Mouse (Mus musculus): ENCODE data around the gene Hoxa3.

Hoxa3 gene

DNA sequence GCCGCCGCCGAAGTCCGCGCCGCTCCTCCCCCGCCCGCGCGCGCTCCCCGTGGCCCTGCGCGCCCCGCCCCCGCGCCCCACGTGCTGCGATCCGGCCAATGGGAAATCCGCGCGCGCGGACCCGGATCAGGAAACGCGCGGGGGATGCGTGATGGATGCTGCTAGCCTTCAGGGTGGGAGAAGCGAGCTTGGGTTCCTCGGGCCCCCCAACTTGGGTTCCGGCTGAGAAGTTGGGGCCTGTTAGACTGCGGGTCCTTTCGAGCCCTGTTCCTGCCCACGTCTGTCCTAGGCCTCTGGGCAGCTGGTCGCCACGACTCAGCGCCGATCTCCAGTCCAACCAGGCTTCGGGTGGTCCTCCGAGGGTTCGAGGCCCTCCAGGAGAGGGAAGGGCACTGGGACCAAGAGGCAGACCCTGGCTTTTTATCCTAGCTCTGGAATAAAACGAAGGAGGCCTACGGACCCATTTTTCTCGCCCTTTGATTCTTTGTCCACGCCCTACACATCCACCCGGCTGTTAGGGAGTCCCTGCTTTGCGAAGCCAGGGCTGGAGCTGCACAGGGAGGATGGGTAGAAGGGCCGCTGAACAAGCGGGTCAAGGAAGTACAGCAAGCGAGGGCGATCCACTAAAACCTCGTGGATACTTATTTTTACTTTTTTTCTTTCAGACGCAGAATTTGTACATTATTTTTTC is 21.1 kb downstream of the Hoxa3 start:
- Histone ChIP-seq H3K4me1 (replicated peaks; ENCODE audit: low read depth, low read length) (peaks cover 22% of the 10 kb centered on the region), H3K36me3 (ENCODE audit: insufficient read depth, low read length) (no peaks in the 10 kb centered on the region), H3K27me3 (ENCODE audit: insufficient read depth, low read length) (peaks cover 93% of the 10 kb centered on the region), H3K9me3 (ENCODE audit: low read length) (no peaks in the 10 kb centered on the region), H3K4me3 (replicated peaks; ENCODE audit: low read length) (peak overlapping the region; percentile 85)
- no peak for TF ChIP-seq NANOG (IDR thresholded peaks at IDR 0.05; ENCODE audit: borderline replicate concordance, low read length)
- no peak for TF ChIP-seq POU5F1 (IDR thresholded peaks at IDR 0.05; ENCODE audit: borderline replicate concordance, low read length)
- TF ChIP-seq CTCF (conservative IDR thresholded peaks at IDR 0.05; ENCODE audit: low read length): no peak

DNA sequence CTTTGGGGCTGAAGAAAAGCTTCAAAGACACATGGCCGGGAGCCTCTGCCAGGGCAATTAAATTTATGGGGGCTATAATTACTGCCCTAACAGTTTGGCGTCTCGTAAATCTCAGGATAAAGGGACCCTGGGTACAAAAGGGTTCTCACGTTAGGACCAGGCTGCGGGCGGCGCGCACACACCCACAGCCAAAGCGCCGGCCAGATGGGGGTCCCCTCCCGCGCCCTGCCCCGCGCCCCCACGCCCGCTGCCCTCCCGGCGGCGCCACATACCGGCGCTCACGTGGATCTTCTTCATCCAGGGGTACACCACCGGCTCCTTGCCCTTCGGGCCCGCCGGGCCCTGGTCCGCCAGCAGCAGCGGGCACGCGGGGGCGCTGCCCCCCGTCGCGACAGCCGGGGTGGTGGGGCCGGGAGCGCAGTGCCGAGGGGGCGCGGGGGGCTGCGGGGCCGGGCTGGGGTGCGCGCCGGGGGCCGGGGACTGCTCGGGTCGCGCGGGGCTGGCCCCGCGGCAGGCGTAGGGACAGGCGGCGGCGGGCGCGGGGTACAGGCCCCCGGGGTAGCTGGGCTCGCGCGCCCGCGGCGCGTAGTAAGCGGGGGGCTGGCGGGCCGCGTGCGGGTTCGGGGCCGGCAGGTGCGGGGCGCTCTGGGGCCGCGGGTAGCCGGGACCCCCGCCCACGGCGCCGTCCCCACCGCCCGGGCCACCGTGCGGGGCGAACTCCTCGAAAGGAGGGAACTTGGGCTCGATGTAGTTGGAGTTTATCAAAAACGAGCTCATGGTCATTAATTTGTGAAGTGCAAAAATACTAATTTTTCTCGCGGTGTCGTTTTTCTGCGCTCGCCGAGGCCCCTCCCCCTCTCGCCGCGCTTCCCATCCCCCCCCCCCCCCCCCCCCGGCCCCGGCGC is 22.0 kb downstream of the Hoxa3 start, which contains the start of gene Hoxa4:
Gene Hoxa4, minus strand, starts transcription at position 848 of the 905 bp plus-strand sequence.
- H3K4me3 ChIP-seq (replicated peaks; ENCODE audit: low read length): peak within 1 kb of the TSS; percentile 85
- no peaks in the 10 kb centered on the region for H3K36me3 ChIP-seq (ENCODE audit: insufficient read depth, low read length)
- H3K9me3 ChIP-seq (ENCODE audit: low read length): no peaks in the 10 kb centered on the region
- H3K4me1 ChIP-seq (replicated peaks; ENCODE audit: low read depth, low read length): peaks cover 19% of the 10 kb centered on the region
- TF ChIP-seq NANOG (IDR thresholded peaks at IDR 0.05; ENCODE audit: borderline replicate concordance, low read length) (no peak), CTCF (conservative IDR thresholded peaks at IDR 0.05; ENCODE audit: low read length) (no peak), POU5F1 (IDR thresholded peaks at IDR 0.05; ENCODE audit: borderline replicate concordance, low read length) (no peak)
- peaks cover 93% of the 10 kb centered on the region for H3K27me3 ChIP-seq (ENCODE audit: insufficient read depth, low read length)

DNA sequence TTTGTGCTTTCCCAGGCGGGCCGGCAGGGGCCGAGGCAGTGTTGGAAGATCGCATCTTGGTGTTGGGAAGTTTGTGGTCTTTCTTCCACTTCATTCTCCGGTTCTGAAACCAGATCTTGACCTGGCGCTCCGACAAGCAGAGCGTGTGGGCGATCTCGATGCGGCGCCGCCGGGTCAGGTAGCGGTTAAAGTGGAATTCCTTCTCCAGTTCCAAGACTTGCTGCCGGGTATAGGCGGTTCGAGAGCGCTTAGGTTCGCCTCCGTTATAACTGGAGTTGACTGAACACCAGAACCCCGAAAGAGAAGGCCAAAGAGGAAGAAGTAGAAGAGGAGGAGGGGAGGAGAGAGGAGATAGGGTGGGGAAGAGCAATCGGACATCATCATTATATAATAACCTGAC is 22.7 kb downstream of the Hoxa3 start:
- TF ChIP-seq NANOG (IDR thresholded peaks at IDR 0.05; ENCODE audit: borderline replicate concordance, low read length) (no peak), POU5F1 (IDR thresholded peaks at IDR 0.05; ENCODE audit: borderline replicate concordance, low read length) (no peak), CTCF (conservative IDR thresholded peaks at IDR 0.05; ENCODE audit: low read length) (no peak)
- H3K4me3 ChIP-seq (replicated peaks; ENCODE audit: low read length): no peak overlapping the region; the same call in 1 of the 2 replicates
- peaks cover 19% of the 10 kb centered on the region for H3K4me1 ChIP-seq (replicated peaks; ENCODE audit: low read depth, low read length)
- H3K27me3 ChIP-seq (ENCODE audit: insufficient read depth, low read length): peaks cover 93% of the 10 kb centered on the region
- no peaks in the 10 kb centered on the region for H3K36me3 ChIP-seq (ENCODE audit: insufficient read depth, low read length)
- no peaks in the 10 kb centered on the region for H3K9me3 ChIP-seq (ENCODE audit: low read length)

GRCm38 (mm10) chr6:52189909-52190308 is 23.2 kb downstream of the Hoxa3 start:
- peaks cover 94% of the 10 kb centered on the region for H3K27me3 ChIP-seq (ENCODE audit: insufficient read depth, low read length)
- no peak for TF ChIP-seq CTCF (conservative IDR thresholded peaks at IDR 0.05; ENCODE audit: low read length)
- TF ChIP-seq POU5F1 (IDR thresholded peaks at IDR 0.05; ENCODE audit: borderline replicate concordance, low read length): no peak
- TF ChIP-seq NANOG (IDR thresholded peaks at IDR 0.05; ENCODE audit: borderline replicate concordance, low read length): no peak
- H3K9me3 ChIP-seq (ENCODE audit: low read length): no peaks in the 10 kb centered on the region
- H3K36me3 ChIP-seq (ENCODE audit: insufficient read depth, low read length): no peaks in the 10 kb centered on the region
- H3K4me1 ChIP-seq (replicated peaks; ENCODE audit: low read depth, low read length): peaks cover 19% of the 10 kb centered on the region
- no peak overlapping the region for H3K4me3 ChIP-seq (replicated peaks; ENCODE audit: low read length)

GRCm38 (mm10) chr6:52189172-52189591 is 24.0 kb downstream of the Hoxa3 start:
- peaks cover 94% of the 10 kb centered on the region for H3K27me3 ChIP-seq (ENCODE audit: insufficient read depth, low read length)
- no peaks in the 10 kb centered on the region for H3K9me3 ChIP-seq (ENCODE audit: low read length)
- H3K4me3 ChIP-seq (replicated peaks; ENCODE audit: low read length): no peak overlapping the region
- peaks cover 24% of the 10 kb centered on the region for H3K4me1 ChIP-seq (replicated peaks; ENCODE audit: low read depth, low read length)
- H3K36me3 ChIP-seq (ENCODE audit: insufficient read depth, low read length): no peaks in the 10 kb centered on the region
- TF ChIP-seq NANOG (IDR thresholded peaks at IDR 0.05; ENCODE audit: borderline replicate concordance, low read length) (no peak), POU5F1 (IDR thresholded peaks at IDR 0.05; ENCODE audit: borderline replicate concordance, low read length) (no peak), CTCF (conservative IDR thresholded peaks at IDR 0.05; ENCODE audit: low read length) (no peak)

GRCm38 (mm10) chr6:52186500-52186899 is 26.6 kb downstream of the Hoxa3 start:
- no peaks in the 10 kb centered on the region for H3K36me3 ChIP-seq (ENCODE audit: insufficient read depth, low read length)

DNA sequence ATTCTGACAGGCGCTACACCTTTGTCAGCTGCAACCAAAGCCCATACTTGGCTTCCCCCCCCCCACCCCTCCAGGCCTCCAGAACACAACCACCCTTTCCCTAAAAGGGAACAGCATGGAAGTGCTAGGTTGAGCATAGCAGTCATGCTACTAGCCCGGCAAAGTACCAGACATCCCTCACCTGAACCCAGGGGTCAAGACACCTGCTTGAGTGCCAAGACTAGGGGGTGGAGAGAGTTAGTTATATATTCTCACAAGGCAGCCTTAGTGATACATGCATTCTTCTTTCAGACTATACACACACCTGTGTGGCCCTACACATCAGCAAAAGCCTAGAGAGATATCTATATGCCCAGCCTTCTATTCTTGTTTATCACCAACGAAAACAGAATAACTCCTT is 27.3 kb downstream of the Hoxa3 start:
- H3K9me3 ChIP-seq (ENCODE audit: low read length): no peaks in the 10 kb centered on the region
- H3K4me3 ChIP-seq (replicated peaks; ENCODE audit: low read length): no peak overlapping the region
- H3K36me3 ChIP-seq (ENCODE audit: insufficient read depth, low read length): no peaks in the 10 kb centered on the region
- H3K27me3 ChIP-seq (ENCODE audit: insufficient read depth, low read length): peaks cover 99% of the 10 kb centered on the region
- peaks cover 18% of the 10 kb centered on the region for H3K4me1 ChIP-seq (replicated peaks; ENCODE audit: low read depth, low read length)
- TF ChIP-seq CTCF (conservative IDR thresholded peaks at IDR 0.05; ENCODE audit: low read length) (no peak), POU5F1 (IDR thresholded peaks at IDR 0.05; ENCODE audit: borderline replicate concordance, low read length) (no peak), NANOG (IDR thresholded peaks at IDR 0.05; ENCODE audit: borderline replicate concordance, low read length) (no peak)

More at GRCm38 (mm10) chr6:52186500-52186899, 26.6 kb downstream of the Hoxa3 start:
- Histone ChIP-seq H3K27me3 (ENCODE audit: insufficient read depth, low read length) (peaks cover 97% of the 10 kb centered on the region), H3K4me3 (replicated peaks; ENCODE audit: low read length) (no peak overlapping the region), H3K4me1 (replicated peaks; ENCODE audit: low read depth, low read length) (peaks cover 14% of the 10 kb centered on the region), H3K9me3 (ENCODE audit: low read length) (no peaks in the 10 kb centered on the region)
- TF ChIP-seq POU5F1 (IDR thresholded peaks at IDR 0.05; ENCODE audit: borderline replicate concordance, low read length) (no peak), CTCF (conservative IDR thresholded peaks at IDR 0.05; ENCODE audit: low read length) (no peak)

DNA sequence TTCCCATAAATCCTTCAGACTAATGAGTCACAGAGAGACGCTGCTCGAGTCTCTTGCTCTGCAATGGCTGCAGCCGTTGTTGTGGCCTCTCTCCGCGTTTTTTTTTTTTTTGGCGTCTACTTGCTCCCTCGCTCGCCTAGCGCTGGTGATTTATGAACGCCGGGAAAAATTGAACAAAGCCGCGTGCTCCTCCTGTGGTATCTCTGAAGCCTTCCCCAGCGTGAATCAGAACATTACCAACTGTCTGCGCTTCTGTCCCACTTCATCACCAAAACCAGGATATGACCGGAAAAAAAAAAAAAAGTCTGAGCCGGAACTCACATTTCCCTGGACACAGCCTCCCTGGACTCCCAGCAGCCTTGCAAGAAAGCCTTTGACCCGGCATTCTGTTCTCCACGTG is 27.9 kb downstream of the Hoxa3 start:
- Histone ChIP-seq H3K4me3 (replicated peaks; ENCODE audit: low read length) (no peak overlapping the region), H3K27me3 (ENCODE audit: insufficient read depth, low read length) (peaks cover 99% of the 10 kb centered on the region), H3K9me3 (ENCODE audit: low read length) (no peaks in the 10 kb centered on the region), H3K4me1 (replicated peaks; ENCODE audit: low read depth, low read length) (peaks cover 18% of the 10 kb centered on the region), H3K36me3 (ENCODE audit: insufficient read depth, low read length) (no peaks in the 10 kb centered on the region)
- TF ChIP-seq POU5F1 (IDR thresholded peaks at IDR 0.05; ENCODE audit: borderline replicate concordance, low read length): no peak
